Mouse (Mus musculus): Measurements from ENCODE around the gene Arrb1. TPM values are rescaled to one million over a fixed set of nuclear protein-coding genes. Genes with fewer than 3 reads are reported as not detected.

Gene Arrb1
- polyA plus RNA-seq, 1 experiment = 28.5 TPM

- TF ChIP-seq GATA1 (IDR thresholded peaks at IDR 0.05; ENCODE audit: low read length) = no peak
- no peak for TF ChIP-seq TAL1 (IDR thresholded peaks at IDR 0.05; ENCODE audit: low read length)
- Histone ChIP-seq H3K4me1 (ENCODE audit: control insufficient read depth) (peaks cover 39% of the 10 kb centered on the region), H3K9me3 (ENCODE audit: control insufficient read depth, low read length) (no peaks in the 10 kb centered on the region), H3K36me3 (ENCODE audit: control insufficient read depth) (peaks cover 2% of the 10 kb centered on the region; the same call in 1 of the 2 replicates), H3K4me3 (replicated peaks) (peak overlapping the region; percentile 6), H3K27me3 (ENCODE audit: control insufficient read depth) (no peaks in the 10 kb centered on the region)
Observed at GRCm38 (mm10) chr7:99516092-99516813, 19.0 kb upstream of the Arrb1 start.

- peak overlapping the region; percentile 6 for H3K4me3 ChIP-seq (replicated peaks)
- H3K4me1 ChIP-seq (ENCODE audit: control insufficient read depth) = peaks cover 40% of the 10 kb centered on the region
- no peaks in the 10 kb centered on the region for H3K9me3 ChIP-seq (ENCODE audit: control insufficient read depth, low read length)
- TF ChIP-seq TAL1 (IDR thresholded peaks at IDR 0.05; ENCODE audit: low read length) (no peak), GATA1 (IDR thresholded peaks at IDR 0.05; ENCODE audit: low read length) (no peak)
- no peaks in the 10 kb centered on the region for H3K27me3 ChIP-seq (ENCODE audit: control insufficient read depth)
- peaks cover 2% of the 10 kb centered on the region; the same call in 1 of the 2 replicates for H3K36me3 ChIP-seq (ENCODE audit: control insufficient read depth)
Observed at GRCm38 (mm10) chr7:99516814-99517157, 18.5 kb upstream of the Arrb1 start.

GRCm38 (mm10) chr7:99518954-99519644 is 16.2 kb upstream of the Arrb1 start:
- TF ChIP-seq TAL1 (IDR thresholded peaks at IDR 0.05; ENCODE audit: low read length) = no peak
- TF ChIP-seq GATA1 (IDR thresholded peaks at IDR 0.05; ENCODE audit: low read length) = no peak

GRCm38 (mm10) chr7:99523121-99523520 is 12.1 kb upstream of the Arrb1 start:
- TF ChIP-seq TAL1 (IDR thresholded peaks at IDR 0.05; ENCODE audit: low read length) (no peak), GATA1 (IDR thresholded peaks at IDR 0.05; ENCODE audit: low read length) (no peak)
- Histone ChIP-seq H3K4me3 (replicated peaks) (no peak overlapping the region), H3K27me3 (ENCODE audit: control insufficient read depth) (no peaks in the 10 kb centered on the region), H3K9me3 (ENCODE audit: control insufficient read depth, low read length) (no peaks in the 10 kb centered on the region), H3K36me3 (ENCODE audit: control insufficient read depth) (no peaks in the 10 kb centered on the region), H3K4me1 (ENCODE audit: control insufficient read depth) (peaks cover 11% of the 10 kb centered on the region)

More at GRCm38 (mm10) chr7:99518954-99519644, 16.2 kb upstream of the Arrb1 start:
- Histone ChIP-seq H3K36me3 (ENCODE audit: control insufficient read depth) (peaks cover 2% of the 10 kb centered on the region; the same call in 1 of the 2 replicates), H3K4me3 (replicated peaks) (no peak overlapping the region), H3K4me1 (ENCODE audit: control insufficient read depth) (peaks cover 37% of the 10 kb centered on the region), H3K27me3 (ENCODE audit: control insufficient read depth) (no peaks in the 10 kb centered on the region), H3K9me3 (ENCODE audit: control insufficient read depth, low read length) (no peaks in the 10 kb centered on the region)

- Histone ChIP-seq H3K9me3 (ENCODE audit: control insufficient read depth, low read length) (no peaks in the 10 kb centered on the region), H3K4me1 (ENCODE audit: control insufficient read depth) (peaks cover 12% of the 10 kb centered on the region), H3K36me3 (ENCODE audit: control insufficient read depth) (no peaks in the 10 kb centered on the region), H3K4me3 (replicated peaks) (no peak overlapping the region), H3K27me3 (ENCODE audit: control insufficient read depth) (no peaks in the 10 kb centered on the region)
- TF ChIP-seq TAL1 (IDR thresholded peaks at IDR 0.05; ENCODE audit: low read length) = no peak
- TF ChIP-seq GATA1 (IDR thresholded peaks at IDR 0.05; ENCODE audit: low read length) = no peak
Observed at GRCm38 (mm10) chr7:99523837-99524236, 11.4 kb upstream of the Arrb1 start.

- H3K4me3 ChIP-seq (replicated peaks) = no peak overlapping the region
Observed at GRCm38 (mm10) chr7:99528547-99528946, 6.7 kb upstream of the Arrb1 start.

DNA sequence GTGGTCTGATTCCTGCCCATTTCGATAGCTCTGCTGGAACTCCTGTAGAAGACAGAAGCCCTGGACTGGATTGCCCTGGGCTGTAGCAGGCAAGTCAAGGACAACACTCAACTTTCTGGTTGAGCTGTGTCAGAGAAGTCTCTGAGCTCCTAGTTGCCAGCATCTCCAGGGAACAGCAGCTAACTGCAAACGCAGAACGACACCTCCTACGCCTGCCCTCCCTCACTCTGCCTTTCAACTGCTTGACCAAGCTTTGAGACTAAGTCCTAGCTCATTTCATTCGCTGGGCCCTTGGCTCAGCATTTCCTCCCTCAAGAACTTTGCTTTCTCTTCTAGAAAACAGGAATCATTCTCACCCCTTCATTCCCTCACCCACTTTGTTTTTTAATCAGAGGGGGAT is 5.9 kb upstream of the Arrb1 start:
- no peaks in the 10 kb centered on the region for H3K9me3 ChIP-seq (ENCODE audit: control insufficient read depth, low read length)
- H3K4me1 ChIP-seq (ENCODE audit: control insufficient read depth) = peaks cover 56% of the 10 kb centered on the region
- no peaks in the 10 kb centered on the region; the same call in 1 of the 2 replicates for H3K36me3 ChIP-seq (ENCODE audit: control insufficient read depth)
- no peak overlapping the region for H3K4me3 ChIP-seq (replicated peaks)
- no peaks in the 10 kb centered on the region for H3K27me3 ChIP-seq (ENCODE audit: control insufficient read depth)
- TF ChIP-seq GATA1 (IDR thresholded peaks at IDR 0.05; ENCODE audit: low read length) (no peak), TAL1 (IDR thresholded peaks at IDR 0.05; ENCODE audit: low read length) (no peak)

More at GRCm38 (mm10) chr7:99528547-99528946, 6.7 kb upstream of the Arrb1 start:
- H3K27me3 ChIP-seq (ENCODE audit: control insufficient read depth) = no peaks in the 10 kb centered on the region
- H3K9me3 ChIP-seq (ENCODE audit: control insufficient read depth, low read length) = no peaks in the 10 kb centered on the region
- H3K36me3 ChIP-seq (ENCODE audit: control insufficient read depth) = no peaks in the 10 kb centered on the region; the same call in 1 of the 2 replicates
- TF ChIP-seq TAL1 (IDR thresholded peaks at IDR 0.05; ENCODE audit: low read length) = no peak
- no peak for TF ChIP-seq GATA1 (IDR thresholded peaks at IDR 0.05; ENCODE audit: low read length)
- peaks cover 47% of the 10 kb centered on the region for H3K4me1 ChIP-seq (ENCODE audit: control insufficient read depth)

DNA sequence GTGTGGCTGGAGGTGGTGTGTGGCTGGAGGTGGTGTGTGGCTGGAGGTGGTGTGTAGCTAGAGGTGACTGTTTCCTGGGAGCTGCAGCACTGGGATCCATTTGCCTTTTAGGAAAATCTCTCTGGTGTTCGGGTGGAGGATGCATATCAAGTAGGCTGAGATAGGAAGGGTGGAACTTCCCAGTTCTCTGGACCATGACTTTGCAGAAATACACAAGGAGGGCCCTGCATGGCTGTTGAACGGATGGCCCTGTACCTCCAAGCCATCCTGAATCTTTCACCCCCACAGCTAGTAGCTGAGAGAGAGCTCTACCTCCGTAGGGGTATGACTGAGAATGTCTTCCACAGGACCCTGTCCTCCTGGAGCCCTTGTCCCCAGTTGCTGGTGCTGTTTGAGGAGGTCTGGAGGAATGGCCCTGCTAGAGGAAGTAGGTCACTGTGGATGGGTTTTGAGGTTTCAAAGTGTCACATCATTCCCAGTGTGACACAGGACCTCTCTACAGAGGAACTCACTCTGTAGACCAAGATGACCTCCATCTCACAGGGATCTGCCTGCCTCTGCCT is 3.8 kb upstream of the Arrb1 start:
- TF ChIP-seq GATA1 (IDR thresholded peaks at IDR 0.05; ENCODE audit: low read length) = no peak
- no peak for TF ChIP-seq TAL1 (IDR thresholded peaks at IDR 0.05; ENCODE audit: low read length)

GRCm38 (mm10) chr7:99532526-99532925 is 2.7 kb upstream of the Arrb1 start:
- H3K36me3 ChIP-seq (ENCODE audit: control insufficient read depth) = peaks cover 6% of the 10 kb centered on the region
- H3K9me3 ChIP-seq (ENCODE audit: control insufficient read depth, low read length) = no peaks in the 10 kb centered on the region
- H3K27me3 ChIP-seq (ENCODE audit: control insufficient read depth) = no peaks in the 10 kb centered on the region
- H3K4me3 ChIP-seq (replicated peaks) = peak overlapping the region; percentile 30
- TF ChIP-seq TAL1 (IDR thresholded peaks at IDR 0.05; ENCODE audit: low read length) (no peak), GATA1 (IDR thresholded peaks at IDR 0.05; ENCODE audit: low read length) (0 out of 2 replicates have a peak, but pooled peaks have one; percentile 29)
- H3K4me1 ChIP-seq (ENCODE audit: control insufficient read depth) = peaks cover 86% of the 10 kb centered on the region

More for the DNA sequence above, 3.8 kb upstream of the Arrb1 start:
- Histone ChIP-seq H3K4me3 (replicated peaks) (peak overlapping the region; percentile 36), H3K36me3 (ENCODE audit: control insufficient read depth) (no peaks in the 10 kb centered on the region; the same call in 1 of the 2 replicates), H3K4me1 (ENCODE audit: control insufficient read depth) (peaks cover 76% of the 10 kb centered on the region), H3K27me3 (ENCODE audit: control insufficient read depth) (no peaks in the 10 kb centered on the region), H3K9me3 (ENCODE audit: control insufficient read depth, low read length) (no peaks in the 10 kb centered on the region)

All from erythroblast, embryonic 14.5 days (primary cell).